Mouse (Mus musculus) midbrain, embryonic 14.5 days (tissue): ENCODE results near the gene Tbc1d17. TPM values are rescaled to one million over a fixed set of nuclear protein-coding genes. Genes with fewer than 3 reads are reported as not detected.

Source experiments
- ATAC-seq: fragments of 200-750 bp; cut with Nextera tagmentation; 2 replicates; pipeline ENCODE4 v1.8.0; 2017; ENCODE audit warnings: moderate number of reproducible peaks, moderate library complexity; ENCODE audit not compliant: low FRiP score, low TSS enrichment
- DNase-seq: peaks from one replicate; pipeline ENCODE4 v3.0.0-alpha.2; 2015
- H3K27ac ChIP-seq: fragments of 300-500 bp; sonication (generic); replicated peaks from 2 replicates; pipeline ENCODE4 v1.5.1; 2014; ENCODE audit warnings: mild to moderate bottlenecking, low read depth, low read length, moderate library complexity
- H3K27me3 ChIP-seq: fragments of 300-500 bp; sonication (generic); 2 replicates; pipeline ENCODE4 v1.6.1; 2014; ENCODE audit warnings: low read length, control low read depth, mixed read lengths; ENCODE audit not compliant: control insufficient read depth, insufficient read depth
- H3K36me3 ChIP-seq: fragments of 300-500 bp; sonication (generic); 2 replicates; pipeline ENCODE4 v1.6.1; 2014; ENCODE audit warnings: low read length, control low read depth; ENCODE audit not compliant: control insufficient read depth, insufficient read depth
- H3K4me1 ChIP-seq: fragments of 300-500 bp; sonication (generic); 2 replicates; pipeline ENCODE4 v1.6.1; 2014; ENCODE audit warnings: mild to moderate bottlenecking, antibody characterized with exemption, low read length, control low read depth; ENCODE audit not compliant: control insufficient read depth, insufficient read depth
- H3K4me2 ChIP-seq: fragments of 300-500 bp; sonication (generic); 2 replicates; pipeline ENCODE4 v1.6.1; 2014; ENCODE audit warnings: mild to moderate bottlenecking, low read length, moderate library complexity
- H3K4me3 ChIP-seq: fragments of 300-500 bp; sonication (generic); replicated peaks from 2 replicates; pipeline ENCODE4 v1.5.1; 2014; ENCODE audit warnings: low read depth, low read length
- H3K9ac ChIP-seq: fragments of 300-500 bp; sonication (generic); replicated peaks from 2 replicates; pipeline ENCODE4 v1.6.1; 2014; ENCODE audit warnings: mild to moderate bottlenecking, low read length, moderate library complexity
- H3K9me3 ChIP-seq: fragments of 300-500 bp; sonication (generic); 2 replicates; pipeline ENCODE4 v1.6.1; 2016; ENCODE audit warnings: low read length, control low read depth, mixed read lengths; ENCODE audit not compliant: control insufficient read depth
- WGBS: fragments of 180-500 bp; shearing (Covaris S2); extraction: QIAGEN DNeasy Blood & Tissue Kit; methylation state at CpG from one replicate; pipeline ENCODE4 v1.1.7; 2014; 5-methylcytosine and 5-hydroxymethylcytosine counted together
- polyA plus RNA-seq: library from polyadenylated mRNA; unstranded; fragments of >200 nt; fragmentation: Nextera tagmentation; extraction: Ambion mirVana; gene quantifications from 2 replicates; pipeline ENCODE4 v1.2.1, GENCODE M21; 2014

Gene Tbc1d17
- polyA plus RNA-seq, 1 experiment from 2014 or later = 107 TPM

DNA sequence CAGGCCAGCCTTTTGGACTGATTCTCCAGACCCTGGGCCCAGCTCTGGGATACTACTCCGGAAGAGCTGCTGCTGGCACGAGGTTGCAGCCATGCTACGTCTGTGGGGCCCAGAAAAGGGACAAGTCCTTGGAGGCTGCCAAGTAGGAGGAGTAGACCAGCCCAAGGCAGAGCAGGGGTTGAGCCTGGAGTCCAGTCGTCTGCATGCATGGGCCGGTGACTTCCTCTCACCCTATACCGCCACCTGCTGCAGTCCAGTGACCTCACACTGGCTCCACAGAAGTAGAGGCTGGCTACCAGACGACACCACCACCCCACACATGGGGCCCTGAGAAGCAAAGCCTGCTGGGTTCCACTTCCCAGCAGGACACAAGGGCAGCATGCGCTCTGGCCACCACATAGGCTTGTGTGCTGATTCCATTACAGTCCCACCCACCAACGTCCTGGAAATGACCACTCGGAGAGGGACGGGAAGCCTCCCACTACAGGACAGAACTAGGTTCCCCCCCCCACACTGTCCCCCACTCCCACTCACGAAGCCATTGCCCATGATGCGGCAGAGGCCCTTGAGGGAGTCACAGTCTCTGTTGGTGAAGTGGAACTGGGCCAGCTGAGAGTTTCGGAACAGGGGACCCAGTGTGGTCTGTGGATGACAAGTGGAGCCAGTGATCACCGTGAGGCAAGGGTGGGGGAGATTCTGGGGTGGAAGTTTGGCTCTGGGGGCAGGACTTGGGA, 17.6 kb upstream of the Tbc1d17 start:
- ATAC-seq (no peak), DNase-seq (peak; percentile 42)
- Histone ChIP-seq H3K9me3 (no peaks in the 10 kb centered on the region), H3K27me3 (no peaks in the 10 kb centered on the region), H3K4me1 (peaks cover 28% of the 10 kb centered on the region), H3K4me3 (peak overlapping the region; percentile 99; the same call in 1 of the 2 replicates), H3K36me3 (peaks cover 53% of the 10 kb centered on the region), H3K4me2 (peak overlapping the region; percentile 95), H3K27ac (0 out of 2 replicates have a peak overlapping the region, but pooled peaks have one; percentile 26), H3K9ac (0 out of 2 replicates have a peak overlapping the region, but pooled peaks have one; percentile 20)
- 57% methylated on average over 15 of the region's 15 CpGs for whole genome bisulfite sequencing

DNA sequence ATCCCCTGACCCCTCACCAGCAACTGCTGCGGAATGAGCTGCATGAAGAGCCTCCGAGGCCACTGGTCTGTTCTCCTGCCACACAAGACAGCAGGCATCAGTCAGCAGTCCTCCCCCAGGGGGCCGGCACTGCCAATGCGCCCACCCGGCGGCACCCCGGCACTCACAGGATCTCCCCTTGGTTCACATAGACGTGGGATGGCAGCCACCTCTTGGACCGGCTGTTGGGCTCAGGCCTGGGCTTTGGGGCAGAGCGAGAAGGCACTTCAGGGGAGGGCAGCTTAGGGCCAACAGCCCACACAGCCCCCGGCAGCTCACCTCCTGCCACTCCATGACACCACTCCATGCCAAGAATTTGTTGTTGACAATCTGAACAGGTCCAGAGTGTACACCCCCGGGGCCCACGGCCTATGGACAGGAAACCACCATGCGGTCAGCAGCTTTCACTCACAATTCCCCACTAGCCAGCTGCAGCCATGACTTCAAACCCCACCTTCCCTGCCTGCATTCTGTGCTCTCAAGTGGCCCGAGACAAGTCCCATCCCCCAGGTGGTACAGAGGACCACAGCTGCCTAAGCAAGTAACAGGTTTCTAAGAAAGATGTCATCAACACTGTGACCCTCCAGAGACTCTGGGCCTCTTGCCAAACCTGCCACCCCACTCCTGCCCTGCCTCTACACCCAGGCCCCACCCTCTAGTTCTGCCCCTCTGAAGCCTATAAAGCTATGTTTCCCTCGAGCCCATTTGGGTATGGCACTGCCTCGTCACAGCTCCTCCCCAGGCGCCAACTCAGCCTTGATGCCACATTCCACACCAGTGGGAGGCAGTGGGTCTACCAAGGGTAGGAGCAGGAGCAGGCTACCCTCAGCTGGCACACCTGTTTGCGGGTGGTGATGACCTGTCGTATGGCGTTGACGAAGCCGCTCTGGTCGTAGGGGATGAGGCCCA, 16.0 kb upstream of the Tbc1d17 start:
- no peak for DNase-seq
- H3K36me3 ChIP-seq = peaks cover 55% of the 10 kb centered on the region
- no peak overlapping the region for H3K27ac ChIP-seq
- no peaks in the 10 kb centered on the region for H3K9me3 ChIP-seq
- peaks cover 24% of the 10 kb centered on the region for H3K4me1 ChIP-seq
- no peaks in the 10 kb centered on the region for H3K27me3 ChIP-seq
- H3K4me3 ChIP-seq = no peak overlapping the region
- 85% methylated on average over 24 of the region's 24 CpGs for WGBS
- no peak for ATAC-seq
- H3K9ac ChIP-seq = no peak overlapping the region
- H3K4me2 ChIP-seq = no peak overlapping the region

DNA sequence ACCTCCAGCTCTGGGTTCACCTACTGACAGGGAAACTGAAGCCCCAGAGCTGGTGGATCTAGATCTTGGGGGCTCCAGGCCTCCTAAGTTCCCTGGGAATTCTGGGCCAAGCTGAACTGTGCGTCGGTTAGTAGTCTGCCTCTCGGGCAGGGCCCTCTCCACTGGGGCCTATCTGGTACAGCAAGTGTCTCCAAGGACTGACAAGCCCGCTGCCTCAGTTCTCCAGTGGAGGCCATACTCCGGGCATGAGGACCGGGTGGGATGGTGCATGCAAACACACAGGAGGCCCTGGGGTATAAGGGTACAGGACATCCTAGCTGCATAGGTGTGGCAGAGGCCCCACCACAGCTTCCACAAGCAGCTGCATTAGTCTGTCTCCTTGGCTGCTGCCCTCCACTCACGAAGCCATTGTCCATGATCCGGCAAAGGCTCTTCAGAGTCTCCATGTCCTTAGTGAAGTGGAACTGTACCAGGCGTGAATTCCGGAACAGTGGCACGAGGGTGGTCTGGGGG, 15.2 kb upstream of the Tbc1d17 start:
- DNase-seq (no peak), ATAC-seq (no peak)
- Histone ChIP-seq H3K4me3 (no peak overlapping the region), H3K27me3 (no peaks in the 10 kb centered on the region), H3K9ac (no peak overlapping the region), H3K4me1 (peaks cover 24% of the 10 kb centered on the region), H3K4me2 (no peak overlapping the region), H3K9me3 (no peaks in the 10 kb centered on the region), H3K36me3 (peaks cover 58% of the 10 kb centered on the region), H3K27ac (no peak overlapping the region)
- 85% methylated on average over 11 of the region's 11 CpGs for WGBS

DNA sequence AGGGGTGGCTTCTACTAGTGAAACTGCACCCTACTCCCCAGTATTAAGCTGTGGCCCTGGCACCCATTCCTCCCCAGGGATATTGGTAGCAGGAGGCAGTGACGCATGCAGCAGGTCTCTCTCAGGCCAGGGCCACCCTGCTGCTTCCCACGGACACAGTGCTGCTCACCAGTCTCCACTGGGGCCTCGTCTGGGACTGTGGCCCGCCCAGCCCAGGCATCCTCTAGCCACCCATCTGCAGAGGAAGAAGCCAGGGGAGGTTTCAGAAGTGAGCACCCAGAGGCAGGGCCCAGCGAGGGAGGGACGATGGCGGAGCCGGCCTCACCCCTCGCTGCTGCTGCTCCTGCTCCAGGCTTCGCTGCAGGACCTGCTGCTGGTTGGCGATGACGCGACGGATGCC, 14.3 kb upstream of the Tbc1d17 start:
- no peak overlapping the region for H3K4me2 ChIP-seq
- H3K36me3 ChIP-seq = peaks cover 58% of the 10 kb centered on the region
- H3K4me3 ChIP-seq = no peak overlapping the region
- no peak overlapping the region for H3K9ac ChIP-seq
- H3K9me3 ChIP-seq = no peaks in the 10 kb centered on the region
- no peaks in the 10 kb centered on the region for H3K27me3 ChIP-seq
- H3K27ac ChIP-seq = no peak overlapping the region
- ATAC-seq (no peak), DNase-seq (no peak)
- 91% methylated on average over 14 of the region's 14 CpGs for WGBS
- H3K4me1 ChIP-seq = peaks cover 24% of the 10 kb centered on the region

- H3K9me3 ChIP-seq = no peaks in the 10 kb centered on the region
- no peaks in the 10 kb centered on the region for H3K27me3 ChIP-seq
- no peak overlapping the region for H3K4me2 ChIP-seq
- no peak for DNase-seq
- peaks cover 22% of the 10 kb centered on the region for H3K4me1 ChIP-seq
- no peak for ATAC-seq
- H3K4me3 ChIP-seq = no peak overlapping the region
- H3K27ac ChIP-seq = no peak overlapping the region
- peaks cover 58% of the 10 kb centered on the region for H3K36me3 ChIP-seq
- WGBS = 85% methylated on average over 8 of the region's 8 CpGs
- H3K9ac ChIP-seq = no peak overlapping the region
Measured at GRCm38 (mm10) chr7:44862434-44862833, 13.6 kb upstream of the Tbc1d17 start.

DNA sequence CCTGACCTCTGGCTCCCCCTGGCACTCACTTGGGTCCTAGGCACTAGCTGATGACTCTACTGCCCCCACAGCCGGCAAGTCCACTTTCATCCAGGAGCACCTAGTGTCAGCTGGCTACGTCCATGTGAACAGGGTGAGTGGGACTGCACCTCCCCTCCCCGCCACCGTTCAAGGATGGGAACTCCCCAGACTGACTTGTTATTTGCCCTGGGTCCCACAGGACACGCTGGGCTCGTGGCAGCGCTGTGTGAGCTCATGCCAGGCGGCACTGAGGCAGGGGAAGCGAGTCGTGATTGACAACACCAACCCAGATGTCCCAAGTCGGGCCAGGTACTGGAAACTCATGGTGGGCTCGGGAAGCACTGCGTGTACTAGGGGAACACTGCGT, 12.5 kb upstream of the Tbc1d17 start:
- H3K9me3 ChIP-seq = no peaks in the 10 kb centered on the region
- H3K27ac ChIP-seq = no peak overlapping the region
- no peak overlapping the region for H3K4me2 ChIP-seq
- H3K4me3 ChIP-seq = no peak overlapping the region
- WGBS = 77% methylated on average over 14 of the region's 14 CpGs
- ATAC-seq = no peak
- no peak overlapping the region for H3K9ac ChIP-seq
- no peaks in the 10 kb centered on the region for H3K27me3 ChIP-seq
- peaks cover 52% of the 10 kb centered on the region for H3K36me3 ChIP-seq
- no peak for DNase-seq
- H3K4me1 ChIP-seq = peaks cover 17% of the 10 kb centered on the region

DNA sequence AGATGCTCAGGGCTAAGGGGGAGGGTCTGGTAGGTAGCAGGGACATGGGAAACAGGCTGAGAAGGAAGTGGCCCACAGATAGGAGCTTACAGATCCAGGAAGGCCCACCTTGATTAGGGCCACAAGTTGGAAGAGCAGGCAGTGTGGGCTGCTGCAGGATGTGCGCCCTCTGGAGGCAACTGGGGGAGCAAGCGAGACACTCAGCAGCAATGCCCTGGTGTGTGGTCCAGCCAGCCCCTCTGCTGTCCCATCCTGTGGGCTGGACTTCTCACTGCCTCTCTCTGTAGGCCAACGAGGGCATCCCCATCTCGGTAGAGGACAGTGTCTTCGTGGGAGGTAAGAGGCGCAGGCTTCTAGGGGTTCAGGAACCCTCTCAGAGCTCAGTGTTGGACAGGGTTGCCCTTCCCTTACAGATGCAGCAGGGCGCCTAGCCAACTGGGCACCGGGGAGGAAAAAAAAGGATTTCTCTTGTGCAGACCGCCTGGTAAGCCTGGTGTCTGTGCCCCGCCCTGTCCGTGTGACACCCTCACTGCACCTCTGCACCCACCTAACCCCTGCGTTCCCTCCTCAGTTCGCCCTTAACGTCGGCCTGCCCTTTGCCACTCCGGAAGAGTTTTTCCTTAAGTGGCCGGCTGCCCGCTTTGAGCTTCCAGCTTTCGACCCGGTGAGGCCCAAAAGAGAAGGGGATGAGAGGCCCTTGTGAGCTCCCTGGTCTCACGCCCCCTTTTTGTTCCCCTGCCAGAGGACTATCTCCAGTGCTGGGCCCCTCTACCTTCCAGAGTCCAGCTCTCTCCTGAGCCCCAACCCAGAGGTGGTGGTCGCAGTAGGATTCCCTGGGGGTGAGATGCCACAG, 11.9 kb upstream of the Tbc1d17 start:
- Histone ChIP-seq H3K27me3 (no peaks in the 10 kb centered on the region), H3K4me1 (peaks cover 14% of the 10 kb centered on the region), H3K4me3 (no peak overlapping the region), H3K36me3 (peaks cover 49% of the 10 kb centered on the region), H3K4me2 (peak overlapping the region; percentile 17; the same call in 1 of the 2 replicates), H3K27ac (0 out of 2 replicates have a peak overlapping the region, but pooled peaks have one; percentile 41), H3K9me3 (no peaks in the 10 kb centered on the region), H3K9ac (no peak overlapping the region)
- DNase-seq (peak; percentile 84), ATAC-seq (peak; percentile 25; the same call in 1 of the 2 replicates)
- WGBS = 59% methylated on average over 22 of the region's 22 CpGs

GRCm38 (mm10) chr7:44859896-44860295, 11.0 kb upstream of the Tbc1d17 start:
- no peak overlapping the region for H3K4me3 ChIP-seq
- peaks cover 19% of the 10 kb centered on the region for H3K4me1 ChIP-seq
- H3K27ac ChIP-seq = no peak overlapping the region
- H3K27me3 ChIP-seq = no peaks in the 10 kb centered on the region
- 91% methylated on average over 11 of the region's 11 CpGs for WGBS
- H3K4me2 ChIP-seq = no peak overlapping the region
- no peak for DNase-seq
- ATAC-seq = no peak
- H3K9me3 ChIP-seq = no peaks in the 10 kb centered on the region
- no peak overlapping the region for H3K9ac ChIP-seq
- H3K36me3 ChIP-seq = peaks cover 40% of the 10 kb centered on the region
